Mouse (Mus musculus): Measurements from ENCODE around the gene Lsm11. TPM values are rescaled to one million over a fixed set of nuclear protein-coding genes. Genes with fewer than 3 reads are reported as not detected.
"Not testable (repeated sequence)": the region's sequence is repeated elsewhere in the genome, so short reads cannot be mapped to it uniquely, and the experiment has no call there.

Gene Lsm11
- total RNA-seq, 2 experiments from 2014 or later, result 1.8 to 2.5 TPM

DNA sequence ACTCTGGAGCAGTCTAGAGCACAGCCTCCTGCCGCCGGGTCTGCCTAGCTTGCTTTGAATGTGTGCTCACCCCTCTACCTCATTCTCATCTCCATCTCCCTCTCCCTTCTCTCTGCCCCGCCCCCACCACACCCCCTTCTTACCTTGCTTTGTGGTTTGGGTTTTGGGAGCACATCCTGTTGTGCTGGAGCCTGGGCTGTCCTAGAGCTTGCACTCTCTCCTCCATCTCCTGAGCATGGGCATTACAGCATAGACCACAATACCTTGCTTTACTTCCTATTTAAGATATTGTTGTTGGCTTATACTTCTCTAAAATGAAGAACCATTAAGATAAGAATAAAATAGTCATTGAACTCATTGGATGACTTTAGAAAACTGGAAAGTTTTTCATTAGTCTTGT lies 54.8 kb downstream of the Lsm11 start:
- intact Hi-C loops (cut with DNase I), result loop anchor here (10.0 kb wide), 4 partner anchors 135 to 1305 kb away; partner anchors contain the start of gene Ebf1
- no peak overlapping the region for H3K4me3 ChIP-seq
- no peak for DNase-seq
- no peak for TF ChIP-seq CTCF (IDR thresholded peaks at IDR 0.05)
- H3K27ac ChIP-seq, result no peak overlapping the region

- H3K27ac ChIP-seq, result no peak overlapping the region
- intact Hi-C loops (cut with DNase I), result loop anchor here (10.0 kb wide), 4 partner anchors 134 to 1304 kb away; partner anchors contain the start of gene Ebf1
- no peak for TF ChIP-seq CTCF (IDR thresholded peaks at IDR 0.05)
- peak; percentile 54 for DNase-seq
- no peak overlapping the region for H3K4me3 ChIP-seq
Measured at GRCm38 (mm10) chr11:45888471-45889030, 56.2 kb downstream of the Lsm11 start.

DNA sequence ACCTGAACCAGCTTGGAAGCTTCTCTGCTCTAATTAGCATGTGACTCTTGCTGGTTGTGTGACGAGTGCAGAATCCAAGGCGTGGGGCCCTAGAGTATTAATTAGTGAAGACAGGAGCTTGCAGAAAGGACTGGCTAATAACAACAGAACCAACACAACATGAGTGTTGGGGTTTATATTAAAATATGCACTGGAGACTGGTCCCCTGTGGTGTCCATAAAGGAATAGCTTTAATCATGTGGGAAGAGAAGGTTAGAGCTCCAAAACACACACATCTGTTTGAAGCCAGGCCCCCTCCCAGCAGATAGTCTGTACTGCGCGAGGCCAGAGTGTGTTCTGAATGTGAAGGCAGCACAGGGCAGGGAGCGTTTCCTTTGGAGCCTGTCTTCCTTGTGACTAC lies 58.1 kb downstream of the Lsm11 start:
- H3K4me3 ChIP-seq, result no peak overlapping the region
- no peak overlapping the region for H3K27ac ChIP-seq
- no peak for DNase-seq
- intact Hi-C loops (cut with DNase I), result loop anchor here (10.0 kb wide), 4 partner anchors 132 to 1302 kb away; partner anchors contain the start of gene Ebf1
- TF ChIP-seq CTCF (IDR thresholded peaks at IDR 0.05), result no peak

- TF ChIP-seq CTCF (IDR thresholded peaks at IDR 0.05), result no peak
- no peak overlapping the region for H3K4me3 ChIP-seq
- intact Hi-C loops (cut with DNase I), result loop anchor here (10.0 kb wide), 4 partner anchors 131 to 1301 kb away; partner anchors contain the start of gene Ebf1
- no peak overlapping the region for H3K27ac ChIP-seq
- DNase-seq, result no peak
Measured at GRCm38 (mm10) chr11:45885606-45886230, 59.0 kb downstream of the Lsm11 start.

DNA sequence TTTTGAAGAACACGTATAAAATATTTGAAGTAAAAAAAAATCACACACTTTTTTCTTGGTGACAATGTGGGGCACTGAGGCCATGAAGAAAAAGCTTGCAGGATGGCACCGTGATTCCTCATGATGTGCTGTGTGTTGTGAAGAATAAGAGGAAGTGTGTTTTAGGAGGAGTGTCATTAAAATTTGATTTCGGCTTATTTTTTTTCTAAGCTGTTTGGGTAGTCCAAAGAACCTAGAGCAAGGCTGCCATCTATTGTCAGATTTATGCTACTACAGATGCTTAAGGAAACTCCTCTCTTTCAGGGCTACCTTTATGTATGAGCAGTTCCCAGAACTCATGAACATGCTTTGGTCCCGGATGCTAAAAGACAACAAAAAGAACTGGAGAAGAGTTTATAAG lies 60.7 kb downstream of the Lsm11 start:
- DNase-seq, result no peak
- no peak overlapping the region for H3K4me3 ChIP-seq
- peak; percentile 84 for TF ChIP-seq CTCF (IDR thresholded peaks at IDR 0.05)
- intact Hi-C loops (cut with DNase I), result loop anchor here (10.0 kb wide), 4 partner anchors 129 to 1299 kb away; partner anchors contain the start of gene Ebf1
- H3K27ac ChIP-seq, result no peak overlapping the region

GRCm38 (mm10) chr11:45883270-45883931 lies 61.3 kb downstream of the Lsm11 start:
- TF ChIP-seq CTCF (IDR thresholded peaks at IDR 0.05), result no peak
- H3K27ac ChIP-seq, result no peak overlapping the region

GRCm38 (mm10) chr11:45881683-45882068 lies 63.1 kb downstream of the Lsm11 start:
- TF ChIP-seq CTCF (IDR thresholded peaks at IDR 0.05), result no peak
- intact Hi-C loops (cut with DNase I), result loop anchor here (1.0 to 10.0 kb wide), 6 partner anchors 86 to 1297 kb away; partner anchors contain the start of gene Ebf1
- H3K27ac ChIP-seq, result peak overlapping the region; percentile 38; the same call in 1 of the 2 replicates
- H3K4me3 ChIP-seq, result no peak overlapping the region
- no peak for DNase-seq

More at GRCm38 (mm10) chr11:45883270-45883931, 61.3 kb downstream of the Lsm11 start:
- intact Hi-C loops (cut with DNase I), result loop anchor here (10.0 kb wide), 4 partner anchors 129 to 1299 kb away; partner anchors contain the start of gene Ebf1
- H3K4me3 ChIP-seq, result no peak overlapping the region
- DNase-seq, result peak; percentile 34

GRCm38 (mm10) chr11:45881026-45881682 lies 63.6 kb downstream of the Lsm11 start:
- peak overlapping the region; percentile 23 for H3K4me3 ChIP-seq
- DNase-seq, result peak; percentile 56
- intact Hi-C loops (cut with DNase I), result loop anchor here (1.0 to 10.0 kb wide), 6 partner anchors 86 to 1296 kb away; partner anchors contain the start of gene Ebf1
- peak; percentile 83 for TF ChIP-seq CTCF (IDR thresholded peaks at IDR 0.05)
- H3K27ac ChIP-seq, result peak overlapping the region; percentile 24; the same call in 1 of the 2 replicates

DNA sequence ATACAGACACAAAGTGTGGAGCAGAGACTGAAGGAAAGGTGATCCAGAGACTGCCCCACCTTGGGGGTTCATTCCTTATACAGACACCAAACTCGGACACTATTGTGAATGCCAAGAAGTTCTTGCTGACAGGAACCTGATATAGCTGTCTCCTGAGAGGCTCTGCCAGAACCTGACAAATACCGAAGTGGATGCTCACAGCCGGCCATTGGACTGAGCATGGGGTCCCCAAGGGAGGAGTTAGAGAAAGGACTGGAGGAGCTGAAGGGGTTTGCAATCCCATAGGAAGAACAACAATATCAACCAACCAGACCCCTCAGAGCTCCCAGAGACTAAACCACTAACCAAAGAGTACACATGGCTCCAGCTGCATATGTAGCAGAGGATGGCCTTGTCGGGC lies 65.4 kb downstream of the Lsm11 start:
- peak overlapping the region; percentile 59; the same call in 1 of the 2 replicates for H3K27ac ChIP-seq
- intact Hi-C loops (cut with DNase I), result not testable (repeated sequence)

More for the DNA sequence above, 65.4 kb downstream of the Lsm11 start:
- H3K4me3 ChIP-seq, result not testable (repeated sequence)
- DNase-seq, result peak; percentile 54

Other genes with a start within 250 kb of the Lsm11 start
- 10 to 100 TPM; 40.2 to 44.9 TPM for gene Clint1, start 92.9 kb downstream of the Lsm11 start, total RNA-seq (2021)
- 1 to 10 TPM; 2.3 to 2.9 TPM for gene Thg1l, start 10.6 kb upstream of the Lsm11 start, total RNA-seq (2021)
- not detected for gene Sox30, start 35.4 kb upstream of the Lsm11 start, total RNA-seq (2021)
- under 1 TPM; 0.64 to 0.99 TPM for gene Gm12166, start 107.4 kb upstream of the Lsm11 start, total RNA-seq (2021)
- gene Adam19, start 111.1 kb upstream of the Lsm11 start, total RNA-seq (2021), result 1 to 10 TPM; 3.0 to 3.7 TPM
- not detected for gene Nipal4, start 221.6 kb upstream of the Lsm11 start, total RNA-seq (2021)